Mouse (Mus musculus) adrenal gland, postnatal 10 days (tissue): ENCODE measurements at regions not wholly inside any gene's neighbourhood (a gene's known extent, or its start where the extent isn't known, plus 50 kb on each side); places are given as distances from the start of the nearest gene placed in this dataset.

Source experiments
- DNase-seq: peaks from one replicate; pipeline ENCODE4 v3.0.0; 2021; ENCODE audit warnings: mixed read lengths

DNA sequence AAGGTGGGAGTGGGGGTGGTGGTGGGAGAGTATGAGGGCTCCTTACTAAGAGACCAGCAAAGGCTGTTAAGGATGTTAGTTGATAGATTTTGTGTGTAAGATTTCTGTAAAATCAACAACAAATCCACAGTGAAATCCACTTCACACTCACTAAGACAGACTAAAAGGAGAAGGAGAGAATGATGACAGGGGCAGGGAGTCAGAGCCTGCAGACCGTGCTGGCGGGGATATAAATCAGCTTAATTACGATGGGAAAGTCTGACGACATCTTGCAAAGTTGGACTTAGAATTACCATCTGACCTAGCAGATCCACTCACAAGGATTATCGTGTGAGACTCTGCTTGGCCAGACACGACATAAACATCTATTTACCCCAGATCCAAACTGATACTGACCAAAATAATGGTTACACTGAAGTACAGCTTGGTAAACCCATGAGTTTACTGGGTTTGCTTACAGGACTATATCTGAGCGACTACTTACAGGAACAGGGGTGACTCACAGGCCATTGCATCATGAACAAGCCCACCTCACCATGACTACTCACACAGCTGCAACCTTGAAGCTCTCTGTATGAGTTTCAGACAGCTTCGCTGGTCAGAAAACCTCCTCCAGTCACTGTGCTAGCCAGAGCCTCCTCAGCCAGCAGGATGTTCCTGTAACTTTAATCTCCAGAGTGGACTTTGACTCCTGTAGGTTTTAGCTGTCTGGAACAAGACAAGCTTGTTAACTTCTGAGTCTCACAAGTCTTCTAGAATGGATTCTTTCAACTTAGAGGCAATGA, 50.5 kb upstream of the Ednra start:
- peak; percentile 46 for DNase-seq

DNA sequence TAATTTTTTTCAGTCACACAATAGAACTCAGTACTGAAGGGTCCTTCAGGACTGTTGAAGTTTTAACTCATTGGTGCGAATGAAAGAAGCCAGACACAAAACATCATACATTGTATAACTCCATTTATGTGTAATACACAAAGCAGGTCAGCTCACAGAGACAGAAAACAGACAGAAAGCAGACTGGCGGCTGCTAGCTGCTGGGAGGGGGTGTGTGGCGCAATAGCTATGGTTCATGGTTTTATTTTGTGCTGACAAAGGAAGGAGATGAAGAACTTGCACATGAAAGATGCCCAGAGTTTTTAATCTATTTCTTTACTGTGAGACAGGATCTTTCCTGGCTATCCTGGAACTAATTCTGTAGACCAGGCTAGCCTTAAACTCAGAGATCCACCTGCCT, 51.3 kb upstream of the Ednra start:
- DNase-seq = no peak

DNA sequence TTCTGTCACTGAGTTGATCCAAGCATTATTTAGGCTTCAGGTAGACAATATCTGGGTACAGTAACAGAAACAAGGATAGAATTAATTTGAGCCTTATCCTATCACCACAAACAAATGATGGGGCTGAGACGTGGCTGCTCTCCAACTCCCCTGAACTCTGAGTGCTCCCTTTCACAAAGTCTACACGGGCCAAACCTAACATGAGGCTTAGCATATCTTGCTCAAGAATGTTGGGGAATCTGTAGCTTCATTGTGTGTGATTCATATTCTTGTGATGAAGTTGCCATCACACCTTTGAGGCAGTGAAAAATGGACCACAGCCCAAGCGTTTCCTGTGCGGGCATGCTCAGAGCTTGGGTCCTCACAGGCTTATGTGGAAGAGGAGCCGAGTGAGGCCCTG, 53.3 kb upstream of the Ednra start:
- no peak for DNase-seq

DNA sequence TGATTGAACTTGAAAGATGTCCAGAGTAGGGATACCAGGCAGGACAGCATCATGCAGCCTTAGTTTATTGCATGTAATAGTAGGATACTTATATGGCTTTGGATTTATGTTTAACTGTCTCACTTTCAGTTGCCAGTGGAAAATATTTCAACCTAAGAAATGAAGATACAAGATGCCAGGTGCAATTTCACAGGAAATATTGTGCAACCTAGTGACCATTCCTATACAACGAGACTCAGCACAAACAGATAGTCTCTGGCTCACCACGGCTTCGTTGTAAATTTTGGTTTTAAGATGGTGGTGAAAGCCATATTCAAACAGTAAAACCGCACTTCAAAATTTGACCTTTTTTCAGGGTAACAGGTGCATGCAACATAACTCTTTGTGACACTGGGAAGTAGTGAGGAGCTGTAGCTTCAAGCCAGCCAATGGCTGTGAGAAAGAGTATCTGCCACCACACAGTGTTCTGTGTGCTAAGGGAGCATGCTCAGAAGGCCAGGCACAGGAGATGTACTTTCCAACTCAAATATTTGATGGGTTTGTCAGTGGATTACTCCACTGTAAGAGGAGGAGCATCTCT, 61.5 kb upstream of the Ednra start:
- DNase-seq = no peak

DNA sequence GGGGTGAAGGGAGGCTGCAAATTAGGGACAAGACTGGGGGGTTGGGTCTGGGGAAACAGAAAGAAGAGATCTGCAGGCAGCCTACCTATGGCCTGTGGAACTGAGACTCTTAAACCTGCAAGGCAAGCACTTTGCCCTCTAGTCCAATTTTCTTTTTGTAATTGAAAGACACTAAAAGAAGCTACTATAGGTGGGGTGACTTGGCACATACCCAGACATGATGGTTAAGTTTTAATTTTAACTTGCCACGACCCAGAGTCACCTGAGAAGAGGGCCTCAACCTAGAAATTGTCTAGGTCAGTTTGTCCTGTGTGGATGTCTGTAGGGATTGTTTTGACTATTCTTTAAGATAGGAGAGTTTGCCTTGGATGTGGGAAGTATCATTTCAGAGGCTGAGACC, 70.6 kb upstream of the Ednra start:
- no peak for DNase-seq

DNA sequence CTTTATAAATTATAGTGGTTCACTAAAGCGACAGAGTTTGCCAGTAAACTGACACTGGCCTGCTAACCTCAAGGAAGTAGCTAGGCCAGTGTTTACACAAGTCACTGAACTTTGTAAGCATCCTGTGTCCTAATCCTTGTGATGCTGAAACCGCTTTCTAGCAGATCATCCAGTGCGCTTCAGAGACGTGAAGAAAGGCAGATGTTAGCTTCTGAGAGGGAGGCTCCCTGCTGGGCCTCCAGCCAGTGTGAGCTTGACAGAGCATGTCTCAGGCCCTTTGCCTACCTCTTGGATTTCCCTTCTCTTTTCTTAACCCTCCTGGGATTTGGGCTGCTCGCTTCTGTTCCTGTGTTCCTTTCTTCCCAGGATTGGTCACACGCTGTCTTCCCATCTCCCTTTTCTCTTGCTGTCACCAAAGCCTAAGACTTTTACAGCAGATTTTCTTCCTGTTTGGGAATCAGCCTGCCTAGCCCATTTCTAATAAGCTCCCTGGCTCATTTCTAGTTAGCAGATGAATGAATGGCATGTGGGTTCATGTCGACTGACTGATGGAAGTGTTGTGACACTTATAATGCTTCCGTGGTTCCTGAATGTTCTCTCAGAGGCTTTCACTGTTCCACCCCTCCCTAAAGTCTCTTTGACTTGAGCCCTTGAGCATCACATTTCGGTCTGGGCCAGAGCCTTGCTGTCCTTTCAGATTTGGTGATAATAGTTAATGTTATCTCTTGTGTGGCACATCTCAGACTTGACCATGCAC, 79.1 kb upstream of the Ednra start:
- DNase-seq = no peak

DNA sequence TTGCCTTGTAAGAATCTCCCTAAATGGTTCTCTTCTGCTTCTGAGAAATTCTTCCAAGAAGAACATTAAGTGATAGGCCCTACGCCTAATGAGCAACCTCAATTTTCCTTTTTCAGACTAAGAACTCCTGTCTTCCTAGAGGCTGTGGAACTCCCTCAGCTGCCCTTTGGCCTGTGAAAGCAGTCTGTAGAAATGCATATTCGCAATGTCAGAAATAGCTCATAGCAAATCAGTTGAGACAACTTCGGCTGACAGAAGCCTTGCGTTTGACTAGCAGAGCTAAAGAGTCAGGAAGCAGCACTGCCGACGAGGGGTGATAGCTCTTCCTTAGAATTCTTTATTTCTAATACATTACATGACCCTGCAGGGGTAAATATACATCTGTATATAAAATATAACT, 80.3 kb upstream of the Ednra start:
- no peak for DNase-seq

DNA sequence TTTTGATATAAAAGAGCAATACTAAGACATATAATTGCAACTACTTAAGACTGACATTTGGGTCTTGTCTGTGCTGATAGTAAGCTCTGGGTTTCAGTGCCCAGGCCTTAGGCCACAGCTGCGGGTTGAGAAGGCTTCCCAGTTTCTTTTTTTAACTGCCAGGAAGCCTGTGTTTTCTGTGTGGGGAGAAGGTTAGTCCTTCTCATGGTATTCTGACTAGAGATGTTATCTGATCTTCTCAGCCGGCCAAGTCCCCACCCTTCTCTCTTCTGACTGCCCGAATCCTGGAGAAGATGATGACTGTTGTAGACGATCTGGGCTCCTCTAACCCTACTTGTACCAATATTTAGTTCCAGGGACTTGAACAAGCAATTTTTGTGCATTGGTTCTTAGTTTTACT, 80.7 kb upstream of the Ednra start:
- DNase-seq = no peak

DNA sequence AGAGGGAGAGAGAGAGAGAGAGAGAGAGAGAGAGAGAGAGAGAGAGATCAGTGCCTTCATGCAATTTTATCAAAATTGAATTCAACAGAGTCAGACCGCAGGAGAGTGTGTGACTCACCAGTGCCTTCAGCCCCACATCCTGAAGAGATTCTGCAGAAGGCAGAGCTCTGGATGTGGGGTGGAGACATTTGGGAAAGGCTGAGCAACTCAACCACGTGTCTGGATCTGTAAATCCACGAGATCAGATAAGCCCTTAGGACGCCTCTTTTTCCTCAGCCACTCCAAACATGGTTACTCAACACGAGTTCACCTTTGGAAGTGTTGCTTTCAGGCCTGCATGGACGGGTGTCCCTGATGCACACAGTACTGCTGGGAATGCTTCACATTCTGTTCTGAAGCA, 81.4 kb upstream of the Ednra start:
- no peak for DNase-seq

DNA sequence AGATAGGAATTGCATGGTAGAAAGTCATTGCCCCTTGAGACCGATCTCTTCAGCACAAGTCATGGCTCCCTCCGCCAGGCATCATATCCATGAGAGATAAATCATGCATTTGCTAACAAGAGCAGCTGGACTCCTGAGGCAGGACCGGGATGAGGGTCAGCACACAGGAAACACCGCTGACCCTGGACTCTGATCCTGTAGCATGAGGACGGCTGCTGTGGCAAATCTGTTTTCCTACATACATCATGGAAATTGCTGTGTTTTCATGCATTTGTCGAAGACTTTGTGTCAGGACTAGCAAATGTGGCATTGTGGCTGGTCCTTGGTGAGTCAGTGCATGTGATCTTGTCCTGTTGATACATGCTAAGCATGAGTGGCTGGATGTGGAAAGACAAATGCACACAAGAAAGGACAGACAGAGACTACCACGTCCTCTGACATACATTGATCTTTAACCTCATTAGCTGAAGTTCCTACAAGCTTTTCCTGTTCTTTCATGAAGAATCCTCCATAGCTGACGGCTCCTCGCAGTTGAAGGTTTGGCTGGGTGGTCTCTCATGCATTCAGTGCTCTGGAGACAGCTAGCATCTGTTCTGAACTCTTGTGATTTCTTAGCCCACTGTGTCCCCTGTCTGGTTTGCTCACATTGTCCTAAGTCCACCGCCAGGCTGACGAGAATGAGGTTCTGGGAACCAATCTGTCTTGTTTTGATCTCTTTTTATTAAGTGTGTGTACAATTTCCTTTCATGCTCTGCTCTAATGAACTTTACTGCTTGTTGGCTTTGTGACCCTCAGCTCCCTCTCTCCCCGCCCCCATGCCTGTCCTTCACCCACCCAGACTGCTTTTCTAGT, 90.8 kb upstream of the Ednra start:
- no peak for DNase-seq

DNA sequence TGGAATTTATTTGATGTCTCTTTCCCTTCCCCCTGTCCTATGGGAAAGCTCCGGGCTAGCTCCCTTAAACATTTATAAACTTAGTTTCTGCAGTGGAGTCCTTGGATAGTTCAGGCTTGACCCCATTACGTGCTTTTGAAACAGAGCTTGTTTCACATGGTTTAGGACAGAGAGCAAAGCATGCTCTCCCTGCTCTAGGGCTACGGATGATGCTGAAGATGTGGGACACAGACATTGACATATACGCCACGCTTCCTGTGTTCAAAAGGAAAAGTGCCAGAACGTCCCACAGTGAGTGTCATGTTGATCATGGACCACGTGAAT, 91.3 kb upstream of the Ednra start:
- no peak for DNase-seq

DNA sequence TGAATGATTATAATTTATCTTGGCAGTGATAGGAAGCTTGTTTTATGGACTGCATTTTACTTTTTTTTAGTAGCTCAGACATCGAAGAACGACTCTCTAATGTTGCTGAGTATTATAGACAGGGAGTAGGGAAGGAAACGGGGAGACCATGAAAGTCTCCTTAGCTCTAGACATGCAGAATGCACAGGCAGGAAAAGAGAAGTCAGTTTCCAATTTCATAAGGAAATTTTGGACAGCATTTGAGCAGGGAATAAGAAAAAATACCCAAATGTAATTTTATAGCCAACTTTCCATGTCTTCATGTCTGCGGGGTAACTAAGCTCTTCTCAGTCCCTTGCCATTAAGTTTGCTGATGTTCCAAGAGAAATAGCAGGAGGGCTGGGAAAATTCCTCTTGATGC, 92.0 kb upstream of the Ednra start:
- no peak for DNase-seq

DNA sequence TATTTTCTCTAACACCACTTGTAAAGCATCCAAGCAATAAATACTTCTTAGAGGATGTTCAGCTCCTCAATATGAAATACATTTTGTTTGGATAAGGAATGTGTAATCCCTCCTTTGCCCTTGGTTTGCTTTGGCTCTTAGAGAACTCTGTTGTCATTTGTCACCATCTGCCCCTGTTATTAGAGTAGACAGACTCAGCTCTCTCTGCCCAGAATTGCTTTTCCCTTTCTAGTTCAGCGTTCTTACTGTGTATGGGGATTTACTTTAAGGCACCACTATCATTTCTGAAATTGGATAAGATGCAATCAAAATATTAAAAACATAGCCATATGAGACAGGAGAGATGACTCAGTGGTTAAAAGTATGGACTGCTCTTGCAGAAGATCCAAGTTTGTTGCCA, 101.5 kb upstream of the Ednra start:
- no peak for DNase-seq

DNA sequence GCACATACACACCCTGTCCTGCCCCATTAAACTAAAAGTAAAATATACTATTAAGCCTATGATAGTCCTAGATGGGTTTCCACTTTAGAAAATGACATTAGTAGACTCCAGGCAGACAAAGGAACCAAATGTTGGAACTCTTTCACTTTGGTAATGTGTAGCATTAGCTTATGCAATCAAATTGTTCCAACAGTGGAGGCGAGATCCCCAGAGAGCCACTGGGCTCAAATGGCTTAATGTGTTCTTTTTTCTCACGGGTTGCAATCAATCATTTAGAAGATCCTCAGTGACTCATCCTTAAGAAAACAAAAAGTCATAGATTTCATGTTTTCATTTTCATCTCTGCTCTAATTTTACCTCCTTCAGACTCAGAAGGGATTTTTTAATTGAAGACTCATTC, 102.0 kb upstream of the Ednra start:
- no peak for DNase-seq

DNA sequence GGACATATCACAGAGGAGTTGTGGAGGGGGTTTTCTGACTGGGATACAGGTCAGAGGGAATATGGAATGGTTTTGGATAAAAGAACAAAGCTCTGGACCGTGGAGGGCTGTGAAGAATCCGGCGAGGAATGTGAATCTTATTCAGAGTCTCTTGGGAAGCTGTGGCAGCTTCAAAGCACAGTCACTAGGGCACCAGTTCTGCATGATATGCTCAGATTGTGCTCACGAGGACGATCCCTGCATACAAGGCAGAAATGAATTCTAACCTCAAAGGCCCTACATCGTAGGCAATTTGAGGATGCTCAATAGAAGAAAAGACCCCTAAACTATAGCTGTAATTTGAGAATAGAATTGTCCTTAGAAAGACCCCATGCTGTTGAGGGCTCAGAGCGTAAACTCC, 103.8 kb upstream of the Ednra start:
- no peak for DNase-seq

DNA sequence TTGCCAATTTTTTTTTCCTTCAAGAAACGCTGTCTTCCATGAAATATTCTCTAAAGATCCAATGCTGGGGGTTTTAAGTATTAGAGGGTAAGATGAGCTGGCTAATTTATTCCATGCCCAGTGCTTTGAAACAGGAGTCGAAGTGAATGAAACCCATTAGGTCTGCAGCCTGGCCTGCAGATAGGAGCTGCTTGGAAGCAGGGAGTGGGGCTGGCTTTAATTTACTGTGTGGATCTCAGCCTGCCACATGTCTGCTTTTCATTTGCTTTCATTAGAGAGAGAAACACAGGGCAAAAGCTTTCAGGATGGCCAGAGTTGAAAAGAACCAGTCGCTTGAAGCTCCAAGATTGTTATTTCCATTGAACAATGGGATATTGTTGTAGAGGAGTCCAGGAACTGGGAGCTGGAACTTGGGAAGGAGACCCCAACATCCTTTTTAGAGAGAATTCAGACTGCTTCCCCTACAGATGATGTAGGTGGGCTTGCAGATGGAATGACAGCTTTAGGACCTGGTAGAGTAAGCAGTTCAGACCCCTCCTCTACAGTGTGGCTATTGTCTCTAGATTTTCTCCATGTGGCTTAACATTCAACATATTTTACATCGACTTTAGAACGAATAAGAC, 105.0 kb upstream of the Ednra start:
- no peak for DNase-seq

DNA sequence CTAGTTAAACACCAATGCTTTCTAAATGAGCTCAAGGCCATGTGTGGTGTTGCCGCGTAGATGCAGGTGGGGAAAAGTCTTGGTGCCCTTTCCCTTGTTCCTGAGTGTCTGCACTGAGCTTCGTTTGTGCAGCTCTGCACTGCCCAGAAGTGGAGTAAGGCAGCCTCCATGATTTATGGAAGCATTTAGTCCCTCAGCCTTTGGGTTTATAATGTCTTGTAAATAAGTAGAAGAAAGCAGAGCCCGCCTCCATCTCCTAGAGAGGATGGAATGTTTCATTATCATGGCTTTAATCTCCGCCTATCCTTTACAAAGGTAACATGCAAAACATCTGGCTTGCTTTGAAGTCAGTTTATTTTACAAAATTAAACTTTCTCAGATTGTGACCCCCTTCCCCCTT, 105.5 kb upstream of the Ednra start:
- no peak for DNase-seq

DNA sequence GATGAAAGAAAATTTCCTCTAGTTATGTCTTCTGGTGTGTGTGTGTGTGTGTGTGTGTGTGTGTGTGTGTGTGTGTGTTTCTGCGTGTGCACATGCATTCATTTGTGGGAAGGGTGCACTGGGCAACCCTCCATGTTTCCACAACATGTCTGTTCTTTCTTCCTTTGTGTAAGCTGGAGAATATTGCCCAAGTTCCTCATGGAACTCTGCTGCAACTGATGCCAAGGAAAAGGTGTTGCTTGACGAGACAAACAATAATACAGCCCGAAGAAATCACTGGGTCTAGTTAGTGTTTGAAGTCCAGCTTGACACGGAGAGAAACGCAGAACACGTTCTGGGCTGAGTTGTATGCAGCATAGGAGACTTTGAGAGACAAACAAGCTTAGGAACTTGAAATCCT, 110.0 kb upstream of the Ednra start:
- DNase-seq = no peak

DNA sequence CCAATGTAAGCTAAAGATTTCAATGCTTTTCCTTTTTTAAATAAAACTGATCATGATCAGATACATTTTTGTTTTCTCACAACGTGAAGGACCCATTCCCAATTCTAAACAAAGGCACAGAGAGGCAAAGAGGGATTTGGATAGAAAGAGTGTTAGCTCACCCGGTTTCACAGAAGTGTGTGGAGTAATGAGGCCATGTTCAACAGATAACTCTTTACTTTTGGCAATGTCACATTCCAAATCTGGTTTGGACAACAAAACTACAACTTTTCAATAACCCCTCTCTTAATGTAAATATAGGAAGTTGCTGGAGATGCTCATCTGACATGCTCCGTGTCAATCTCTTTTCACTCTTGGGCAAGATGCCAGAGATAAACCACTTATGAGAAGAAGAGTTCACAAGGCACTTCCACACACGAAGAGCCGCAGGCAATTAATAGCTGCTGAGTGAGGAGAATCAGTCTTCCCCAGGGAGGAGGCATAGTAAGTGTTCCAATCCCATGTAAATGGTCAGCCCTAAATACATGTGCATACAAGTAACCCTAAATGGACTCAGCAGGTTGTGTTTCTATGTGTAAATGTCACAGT, 112.7 kb upstream of the Ednra start:
- no peak for DNase-seq

DNA sequence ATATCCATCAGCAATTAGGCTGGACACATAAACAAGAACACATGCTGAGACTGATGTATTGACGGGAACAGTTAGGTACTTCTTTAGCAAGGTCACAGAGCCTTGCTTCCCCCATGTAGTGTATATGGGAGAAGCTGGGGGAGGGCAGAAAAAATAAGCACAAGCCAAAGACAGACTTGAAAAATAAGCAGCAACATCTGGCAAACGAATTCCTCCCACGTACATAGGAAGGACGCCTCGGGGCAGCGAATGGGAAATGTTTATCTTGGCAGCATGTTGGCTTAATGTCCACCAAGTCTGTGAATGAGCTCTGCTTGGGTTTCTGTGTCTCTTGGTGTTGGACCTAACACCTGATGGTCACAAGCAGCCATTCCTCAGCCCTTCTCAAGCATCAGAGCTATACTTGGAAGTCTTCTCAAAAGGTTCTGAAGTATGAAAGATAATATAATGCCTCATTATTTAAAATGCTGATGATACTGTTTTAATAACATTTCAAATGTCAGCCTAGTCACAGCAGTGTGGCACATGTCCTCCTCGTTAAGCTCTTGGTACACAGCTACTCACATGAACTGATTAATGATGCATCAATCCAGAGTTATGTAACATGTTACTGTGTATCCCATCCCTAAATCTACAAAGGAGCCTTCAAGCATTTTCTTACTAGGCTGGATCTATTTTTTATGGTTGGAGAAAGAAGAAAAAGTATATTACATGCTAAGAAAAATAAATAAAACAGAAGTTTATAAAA, 118.3 kb upstream of the Ednra start:
- DNase-seq = no peak

DNA sequence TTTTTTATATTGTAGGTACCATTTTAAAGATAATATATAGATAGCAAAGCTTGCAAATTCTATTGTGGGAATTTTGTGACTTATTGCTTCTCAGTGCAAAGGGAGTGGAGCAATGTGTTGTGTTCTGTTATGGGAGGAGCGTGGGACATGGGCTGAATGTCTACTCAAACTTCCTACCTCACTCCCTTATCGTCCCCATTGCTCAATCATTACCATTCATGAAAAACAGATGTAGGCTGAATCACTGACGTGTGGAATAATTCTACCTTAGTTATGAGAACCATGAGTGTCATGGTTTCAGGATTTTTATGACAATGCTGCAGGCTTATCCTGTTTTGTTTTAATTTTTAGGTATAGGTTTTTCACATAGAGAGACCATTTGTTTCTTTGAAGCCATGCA, 119.0 kb upstream of the Ednra start:
- no peak for DNase-seq
